Mouse (Mus musculus): Measurements from ENCODE around the gene Psd. TPM values are rescaled to one million over a fixed set of nuclear protein-coding genes. Genes with fewer than 3 reads are reported as not detected.

Psd gene
- 4.6 and 5.3 TPM in 2 replicates for polyA plus RNA-seq (2015; fragmentation: Nextera tagmentation; extraction: Ambion mirVana)

DNA sequence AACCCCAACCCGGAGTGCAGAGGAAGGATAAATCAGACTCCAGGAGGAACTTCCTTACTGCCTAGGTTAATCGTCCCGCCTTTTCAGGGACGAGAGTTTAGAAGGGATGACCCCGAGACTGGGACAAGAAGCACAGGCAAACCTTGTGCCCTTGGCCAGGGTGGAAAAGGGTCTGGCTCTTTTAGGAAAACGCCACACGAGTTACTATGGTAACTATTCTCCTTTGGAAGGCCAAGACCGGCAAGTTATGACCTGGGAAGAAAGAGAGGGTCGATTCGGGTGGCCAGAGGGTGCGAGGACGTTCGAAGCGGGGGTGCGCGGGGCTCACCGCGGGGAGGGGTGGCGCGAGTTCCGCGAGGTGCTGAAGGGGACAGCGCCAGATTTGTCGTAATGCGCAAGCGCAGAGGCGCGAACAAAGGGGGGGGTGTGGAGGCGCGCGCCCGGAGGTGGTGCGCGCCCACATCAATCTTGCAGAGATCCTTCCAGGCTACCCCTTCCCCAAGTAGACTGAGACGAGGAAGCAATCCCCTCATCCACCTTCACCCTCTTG lies at the start of gene Psd:
Gene Psd, minus strand, starts transcription at position 401 of the 550 bp plus-strand sequence.
- peak; percentile 61 for DNase-seq (ENCODE audit: low spot score)

DNA sequence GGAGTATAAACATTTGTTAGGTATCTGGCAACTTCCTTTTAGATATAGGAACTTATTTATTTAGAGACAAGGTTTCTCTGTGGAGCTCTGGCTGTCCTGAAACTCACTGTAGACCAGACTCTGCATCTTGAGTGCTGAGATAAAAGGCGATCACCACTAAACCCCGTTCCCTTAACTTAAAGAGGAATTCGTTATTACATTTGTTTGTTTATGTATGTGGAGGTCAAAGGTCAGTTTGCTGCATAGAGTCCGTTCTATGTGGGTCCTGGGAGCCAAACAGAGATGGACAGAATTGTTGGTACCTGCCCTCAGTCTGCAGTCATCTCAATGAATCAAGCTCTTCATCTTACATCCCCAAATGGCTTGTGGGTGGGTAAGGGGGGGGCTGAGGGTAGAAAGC lies 48.9 kb upstream of the Psd start:
- DNase-seq (ENCODE audit: low spot score) = no peak

DNA sequence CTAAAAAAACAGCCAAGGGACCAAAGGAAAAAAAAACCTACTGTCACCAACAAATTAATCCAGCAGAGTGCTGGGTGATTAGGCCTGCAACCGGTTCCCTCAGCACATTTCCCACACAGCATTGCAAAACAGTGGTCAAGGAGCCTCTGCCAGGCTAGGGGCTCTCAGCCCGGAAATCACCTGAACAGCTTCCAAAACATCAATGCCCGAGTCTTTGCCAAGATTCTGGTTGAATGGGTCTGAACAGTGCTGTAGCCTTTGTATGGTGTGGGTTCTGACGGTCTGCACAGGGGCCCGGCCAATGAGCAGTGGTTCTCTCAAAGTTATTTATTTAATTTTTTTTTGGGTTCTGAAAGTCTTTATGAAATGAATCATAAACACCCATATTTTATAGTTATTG lies 48.5 kb upstream of the Psd start:
- no peak for DNase-seq (ENCODE audit: low spot score)

DNA sequence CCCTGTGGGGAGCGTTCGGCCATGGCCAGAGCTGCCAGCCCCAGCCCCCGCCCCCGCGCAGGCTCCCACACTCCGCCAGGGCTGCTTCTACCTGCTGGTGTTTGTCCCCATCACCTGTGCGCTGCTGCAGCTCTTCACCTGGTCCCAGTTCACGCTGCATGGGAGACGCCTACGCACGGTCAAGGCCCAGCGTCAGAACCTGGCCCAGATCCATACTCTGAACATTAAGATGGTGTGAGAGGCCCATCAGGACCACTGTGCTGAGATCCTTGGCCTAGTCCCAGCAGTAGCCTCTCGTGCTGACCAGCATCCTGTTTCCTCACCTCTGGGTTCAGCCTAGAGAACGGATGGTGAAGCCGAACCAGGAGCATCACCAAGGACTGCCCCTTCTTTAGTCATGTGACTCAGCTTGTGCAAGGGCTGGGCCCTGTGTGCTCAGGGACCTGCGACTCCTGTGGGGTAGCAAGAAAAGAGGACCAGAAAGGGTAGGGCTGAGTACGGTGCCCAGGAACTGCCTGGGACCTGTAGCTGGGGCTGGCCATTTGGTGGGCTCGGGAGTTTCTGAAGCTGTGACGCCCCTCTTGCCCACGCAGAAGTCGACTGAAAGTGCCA lies 47.6 kb upstream of the Psd start:
- DNase-seq (ENCODE audit: low spot score) = no peak

DNA sequence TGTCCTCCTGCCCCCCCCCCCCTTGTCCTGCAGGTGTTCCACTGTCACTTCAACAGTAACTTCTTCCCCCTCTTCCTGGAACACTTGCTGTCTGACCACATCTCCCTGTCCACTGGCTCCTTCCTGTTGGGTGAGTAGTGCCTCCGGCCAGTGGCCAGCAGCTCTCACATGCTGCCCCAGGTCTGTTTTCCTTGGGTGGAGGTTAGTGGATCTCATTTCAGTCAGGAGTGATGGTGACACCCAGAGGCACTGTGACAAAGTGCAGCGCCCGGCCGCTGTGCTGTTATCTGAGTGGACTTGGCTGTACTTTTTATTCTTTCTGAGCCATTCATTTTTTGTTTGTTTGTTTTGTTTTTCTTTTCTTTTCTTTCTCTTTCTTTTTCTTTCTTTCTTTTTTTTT lies 42.2 kb upstream of the Psd start:
- no peak for DNase-seq (ENCODE audit: low spot score)

DNA sequence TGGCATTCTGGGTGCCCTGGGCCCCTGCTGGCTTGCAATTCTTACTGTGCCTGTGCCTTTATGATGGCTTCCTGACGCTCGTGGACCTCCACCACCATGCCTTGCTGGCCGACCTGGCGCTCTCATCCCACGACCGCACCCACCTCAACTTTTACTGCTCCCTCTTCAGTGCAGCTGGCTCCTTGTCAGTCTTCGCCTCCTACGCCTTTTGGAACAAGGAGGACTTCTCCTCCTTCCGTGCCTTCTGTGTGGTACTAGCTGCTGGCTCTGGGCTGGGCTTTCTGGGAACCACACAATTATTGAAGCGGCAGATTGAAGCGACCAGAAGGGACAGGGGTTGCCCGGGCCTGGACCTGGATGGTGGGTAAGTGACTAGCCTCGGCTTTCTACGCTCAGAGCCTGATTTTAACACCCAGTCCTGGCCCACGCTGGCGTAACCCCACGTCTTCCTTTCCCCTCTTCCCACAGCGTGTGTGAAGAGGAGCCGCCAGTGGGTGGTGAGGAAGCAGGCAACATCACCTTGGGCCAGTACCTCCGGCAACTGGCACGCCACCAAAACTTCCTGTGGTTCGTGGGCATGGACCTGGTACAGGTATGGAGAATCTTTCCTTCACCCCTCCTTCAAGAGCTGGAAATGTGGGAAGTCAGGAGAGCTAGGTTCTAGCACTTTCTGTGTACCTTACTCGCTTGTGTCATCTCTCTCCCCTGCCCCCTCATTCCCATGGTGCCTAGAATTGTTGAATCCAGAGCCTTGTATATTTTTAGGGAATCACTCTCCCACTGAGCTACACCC lies 41.0 kb upstream of the Psd start:
- no peak for DNase-seq (ENCODE audit: low spot score)

DNA sequence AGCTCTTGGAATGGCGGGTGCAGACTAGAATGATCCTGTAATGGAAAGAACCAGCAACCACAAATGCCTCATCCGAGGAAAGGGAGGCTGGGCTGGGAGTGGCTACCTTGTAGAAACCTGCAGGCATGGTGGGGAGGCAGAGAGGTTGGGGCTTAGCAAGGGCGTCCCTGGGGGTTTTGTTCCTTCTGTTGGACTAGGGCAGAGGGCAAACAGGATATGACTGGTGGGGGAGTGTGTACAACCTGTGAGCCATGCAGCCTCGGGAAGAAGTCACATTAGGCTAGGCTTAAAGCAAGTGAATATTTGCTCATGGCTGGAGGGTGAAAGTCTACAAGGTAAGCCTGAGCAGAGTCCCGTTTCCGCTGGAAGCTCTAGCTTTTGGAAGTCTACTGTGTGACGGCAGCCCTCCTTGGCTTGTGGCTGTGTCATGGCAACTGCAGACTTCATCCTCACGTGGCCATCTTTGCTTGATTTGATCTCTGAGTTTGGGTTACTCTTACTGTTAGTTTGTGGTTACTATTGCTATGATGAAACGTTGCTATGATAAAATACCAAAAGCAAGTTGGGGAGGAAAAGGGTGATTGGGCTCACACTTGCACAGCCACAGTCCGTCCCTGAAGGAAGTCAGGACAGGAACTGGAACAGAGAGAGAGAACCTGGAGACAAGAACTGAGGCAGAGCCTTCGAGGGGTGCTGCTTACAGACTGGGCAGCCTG lies 36.5 kb upstream of the Psd start:
- no peak for DNase-seq (ENCODE audit: low spot score)

DNA sequence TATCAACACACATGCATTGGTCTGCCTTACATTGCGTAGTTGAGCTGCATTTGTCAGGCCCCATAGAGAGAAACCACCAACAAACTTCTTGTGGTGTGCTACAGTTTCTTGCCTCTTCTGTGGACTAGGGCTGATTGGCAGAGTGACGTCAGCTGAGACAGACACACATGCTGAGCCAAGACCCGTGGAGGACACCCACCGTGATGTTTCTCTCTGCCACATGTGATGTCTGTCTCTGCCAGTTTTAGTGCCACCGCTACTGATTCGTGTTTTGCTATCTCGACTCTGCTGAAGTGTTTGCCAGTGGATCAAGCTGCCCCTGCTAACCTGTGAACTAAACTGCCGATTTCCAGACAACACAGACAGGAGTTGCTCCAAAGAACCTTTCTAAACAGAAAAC lies 35.1 kb upstream of the Psd start:
- DNase-seq (ENCODE audit: low spot score) = no peak

DNA sequence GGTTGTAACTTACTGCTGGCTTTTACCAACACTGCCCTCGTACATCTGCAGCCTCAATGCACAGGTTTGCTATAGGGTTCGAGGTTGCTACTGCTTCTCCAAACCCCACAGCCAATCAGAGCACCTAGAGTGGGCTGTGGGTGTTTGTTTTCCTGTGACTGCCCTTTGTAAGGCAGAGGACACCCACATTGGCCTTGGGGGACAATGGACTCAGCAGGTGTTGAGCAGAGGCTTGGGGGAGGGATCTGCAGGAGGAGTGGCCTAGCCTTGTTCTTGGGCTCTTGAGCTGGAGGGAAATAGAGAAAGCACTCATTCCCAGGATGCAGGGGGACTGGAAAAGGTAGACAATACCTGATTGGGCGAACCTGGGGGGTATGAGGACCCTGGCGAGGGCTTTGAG lies 31.4 kb upstream of the Psd start:
- DNase-seq (ENCODE audit: low spot score) = no peak

DNA sequence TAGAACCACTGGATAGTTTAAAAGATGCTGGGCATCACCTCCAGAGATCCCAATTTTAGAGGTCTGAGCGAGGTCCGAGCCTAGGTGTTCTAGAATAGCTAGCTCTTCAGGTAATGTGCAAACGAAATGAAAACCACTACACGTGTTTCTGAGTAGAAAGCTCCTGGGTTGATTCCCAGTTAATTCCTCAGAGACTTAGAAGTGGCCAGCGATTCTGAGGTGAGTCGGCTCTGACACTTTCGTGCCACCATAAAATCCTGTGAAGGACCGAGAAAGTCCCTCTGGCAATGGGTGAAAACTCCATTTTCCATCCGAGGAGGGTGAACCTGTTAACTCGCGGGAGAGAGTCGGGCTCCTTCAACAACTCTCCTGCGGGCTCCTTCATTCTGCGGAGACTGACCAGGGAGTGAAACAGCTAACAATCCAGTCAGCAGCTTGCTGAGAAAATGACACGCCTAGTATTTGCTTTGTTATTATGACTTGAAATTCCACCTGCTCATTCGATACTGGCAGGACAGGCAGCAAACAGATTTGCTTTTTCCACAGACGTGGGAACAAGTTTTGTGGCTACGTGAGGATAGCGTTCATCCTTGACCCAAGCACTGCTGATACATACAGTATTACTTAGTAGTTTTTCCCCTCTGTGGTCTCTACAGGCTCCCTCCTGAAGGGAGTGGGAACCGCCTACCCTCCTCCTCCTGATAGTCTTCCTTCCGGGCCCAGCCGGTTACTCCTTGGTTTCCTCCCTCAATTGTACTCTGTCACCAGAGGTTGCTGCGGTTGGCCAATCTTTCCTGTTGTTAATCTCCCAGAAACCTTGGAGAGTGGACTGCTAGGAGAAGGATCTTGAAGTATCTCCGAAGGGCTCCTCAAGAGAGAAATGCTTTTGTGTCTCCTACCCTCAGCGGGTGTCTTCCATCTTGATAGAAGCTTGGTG lies 30.7 kb upstream of the Psd start:
- DNase-seq (ENCODE audit: low spot score) = peak; percentile 18

DNA sequence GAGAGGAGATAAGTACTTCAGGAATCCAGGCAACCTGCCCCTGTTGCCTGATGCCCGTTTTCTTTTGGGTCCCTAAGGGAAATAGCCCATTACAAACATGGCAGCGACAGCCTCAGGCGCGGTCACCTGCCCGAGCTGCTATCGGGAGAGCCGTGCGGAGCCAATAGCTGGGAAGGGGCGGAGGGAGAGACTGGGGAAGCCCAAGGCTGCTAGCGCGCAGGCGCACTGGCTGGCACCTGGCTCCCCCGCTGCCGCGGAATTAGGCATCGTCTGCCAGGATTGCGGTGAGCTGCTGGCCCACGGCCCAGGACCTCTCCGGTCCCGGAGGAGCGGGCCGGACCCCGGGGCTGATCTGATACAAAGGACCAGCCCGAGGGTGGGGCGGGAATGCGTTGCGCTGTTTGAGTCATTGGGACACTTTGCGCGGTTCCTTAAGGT lies 29.8 kb upstream of the Psd start:
- peak; percentile 87 for DNase-seq (ENCODE audit: low spot score)

DNA sequence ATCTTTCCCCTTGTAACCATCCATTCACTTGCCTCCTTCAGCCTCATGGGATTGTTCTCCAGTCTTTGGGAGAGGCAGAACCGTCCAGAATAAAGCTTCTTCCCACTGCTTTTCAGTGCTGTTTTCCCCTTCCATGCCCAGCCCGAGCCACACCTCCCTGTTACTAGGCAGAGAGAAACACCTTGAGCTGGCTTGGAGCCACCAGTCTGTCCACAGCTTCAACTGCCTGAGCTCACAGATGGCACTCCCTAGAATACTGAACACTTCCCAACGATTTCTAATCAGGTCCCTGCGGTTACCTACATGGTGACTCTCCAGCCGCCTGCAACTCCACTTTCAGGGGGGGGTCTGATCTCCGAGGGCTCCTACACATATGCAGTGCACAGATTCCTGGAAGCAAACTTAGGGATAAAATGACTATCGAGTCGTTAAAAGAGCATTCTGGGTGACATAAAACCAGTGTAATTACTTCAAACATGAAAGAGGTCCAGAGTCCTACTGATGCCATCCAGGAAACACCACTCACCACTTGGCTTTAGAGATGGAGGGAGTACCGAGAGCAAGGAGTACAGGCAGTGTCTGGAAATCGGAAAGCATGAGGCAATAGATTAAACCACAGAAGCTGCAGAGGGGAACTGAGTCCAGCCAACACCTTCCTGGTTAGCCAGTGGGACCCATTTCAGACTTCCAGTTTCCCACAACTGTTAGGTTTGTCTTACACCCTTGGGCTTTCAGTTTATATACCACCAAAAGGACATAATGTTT lies 23.4 kb upstream of the Psd start, which contains the start of gene 2310034G01Rik:
Gene 2310034G01Rik, minus strand, starts transcription at position 135 of the 765 bp plus-strand sequence.
- no peak for DNase-seq (ENCODE audit: low spot score)

DNA sequence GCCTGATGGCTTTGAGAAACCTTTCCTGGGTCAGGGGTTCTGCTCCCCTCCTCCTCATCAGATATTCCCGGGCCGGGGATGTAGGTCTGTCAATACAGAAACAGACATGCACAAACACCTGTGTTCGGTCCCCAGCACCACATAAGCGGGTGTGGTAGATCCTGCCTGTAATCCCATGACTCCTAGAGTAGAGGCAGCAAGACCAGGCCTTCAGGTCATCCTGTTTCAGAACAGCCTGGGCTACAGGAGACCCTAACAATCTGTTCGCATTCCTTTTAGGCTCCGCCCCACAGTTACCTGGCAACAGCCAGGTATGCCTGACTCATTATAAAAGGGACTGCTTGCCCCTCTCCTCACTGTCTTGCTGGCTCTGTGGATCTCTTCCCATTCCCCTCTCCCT lies 22.6 kb upstream of the Psd start:
- no peak for DNase-seq (ENCODE audit: low spot score)

DNA sequence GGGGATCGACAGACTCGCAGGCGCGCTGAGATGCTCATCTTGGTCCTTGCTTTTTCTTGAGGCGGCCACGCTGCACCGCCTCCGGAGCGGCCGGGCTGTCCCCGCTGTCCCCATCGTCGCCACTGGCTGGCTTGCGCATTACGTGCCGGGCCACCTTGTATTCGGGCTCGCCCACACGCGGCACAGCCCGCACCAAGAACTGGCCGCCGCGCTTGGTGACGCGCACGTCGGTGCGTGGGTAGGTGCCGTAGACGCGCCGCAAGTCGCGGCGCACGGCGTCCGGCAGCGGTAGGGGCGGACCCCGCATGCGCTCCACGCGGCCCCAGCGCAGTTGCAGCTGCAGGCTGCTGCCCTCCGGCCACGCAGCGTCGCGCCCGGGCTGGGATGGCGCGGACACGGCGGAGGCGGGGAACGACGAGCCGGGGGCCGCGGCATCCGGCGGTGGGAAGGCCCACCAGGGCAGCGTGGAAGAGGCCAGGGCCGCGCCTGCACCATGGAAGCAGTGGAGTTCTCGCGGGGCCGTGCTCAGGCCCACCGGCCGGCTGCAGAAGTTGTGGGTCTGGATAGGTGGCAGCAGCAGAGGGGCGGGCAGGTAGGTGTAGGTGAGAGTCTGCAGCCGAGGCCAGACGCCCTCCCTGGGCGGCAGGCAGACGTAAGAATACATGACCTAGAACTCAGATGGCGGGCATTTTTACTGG lies 22.0 kb upstream of the Psd start:
- peak; percentile 45 for DNase-seq (ENCODE audit: low spot score)

DNA sequence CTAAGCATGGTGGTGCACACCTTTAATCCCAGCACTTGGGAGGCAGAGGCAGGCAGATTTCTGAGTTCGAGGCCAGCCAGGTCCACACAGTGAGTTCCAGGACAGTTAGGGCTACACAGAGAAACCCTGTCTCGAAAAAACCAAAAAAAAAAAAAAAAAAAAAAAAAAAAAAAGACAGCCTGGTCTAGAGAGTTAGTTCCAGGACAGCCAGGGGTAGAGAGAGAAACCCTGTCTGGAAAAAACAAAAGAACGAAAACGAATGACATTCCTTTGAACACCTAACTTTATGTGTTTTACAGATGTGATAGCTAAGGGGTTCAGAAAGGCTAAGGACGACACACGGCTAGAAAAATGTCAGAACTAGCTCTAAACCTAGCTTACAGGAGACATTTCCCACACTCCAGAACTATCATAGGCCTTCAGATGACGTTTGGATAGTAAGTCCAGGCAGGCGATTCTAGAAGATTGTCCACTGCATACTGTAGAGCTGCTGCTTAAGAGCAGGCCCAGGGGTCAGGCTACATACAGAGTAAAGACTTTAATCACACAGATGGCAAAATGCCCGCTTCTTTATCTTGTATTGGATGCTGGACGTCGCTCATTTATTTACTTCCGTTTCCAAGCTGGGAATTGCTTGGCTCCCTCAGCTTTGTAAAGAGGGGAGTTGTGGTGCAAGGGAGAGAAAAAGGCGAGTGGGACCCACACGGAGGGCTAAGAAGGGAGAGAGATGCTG lies 21.1 kb upstream of the Psd start:
- DNase-seq (ENCODE audit: low spot score) = no peak

DNA sequence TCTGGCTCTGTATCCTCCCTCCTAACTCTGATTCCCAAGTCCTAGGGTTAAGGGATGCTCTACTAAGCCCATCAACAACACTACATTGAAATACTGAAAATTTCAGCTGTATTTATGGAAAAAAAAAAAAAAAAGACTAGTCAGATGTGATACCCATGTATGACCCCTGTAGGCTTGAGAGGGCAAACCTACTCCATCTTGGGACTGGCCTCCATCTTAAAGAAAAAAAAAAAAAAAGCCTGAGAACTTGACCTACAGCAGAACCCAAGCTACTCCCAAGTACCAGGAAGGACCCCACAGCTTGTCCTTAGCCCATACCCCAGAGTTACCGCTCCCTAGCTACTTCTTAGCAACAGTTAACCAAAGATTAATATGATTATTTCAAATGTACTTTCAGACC lies 20.2 kb upstream of the Psd start:
- DNase-seq (ENCODE audit: low spot score) = no peak

DNA sequence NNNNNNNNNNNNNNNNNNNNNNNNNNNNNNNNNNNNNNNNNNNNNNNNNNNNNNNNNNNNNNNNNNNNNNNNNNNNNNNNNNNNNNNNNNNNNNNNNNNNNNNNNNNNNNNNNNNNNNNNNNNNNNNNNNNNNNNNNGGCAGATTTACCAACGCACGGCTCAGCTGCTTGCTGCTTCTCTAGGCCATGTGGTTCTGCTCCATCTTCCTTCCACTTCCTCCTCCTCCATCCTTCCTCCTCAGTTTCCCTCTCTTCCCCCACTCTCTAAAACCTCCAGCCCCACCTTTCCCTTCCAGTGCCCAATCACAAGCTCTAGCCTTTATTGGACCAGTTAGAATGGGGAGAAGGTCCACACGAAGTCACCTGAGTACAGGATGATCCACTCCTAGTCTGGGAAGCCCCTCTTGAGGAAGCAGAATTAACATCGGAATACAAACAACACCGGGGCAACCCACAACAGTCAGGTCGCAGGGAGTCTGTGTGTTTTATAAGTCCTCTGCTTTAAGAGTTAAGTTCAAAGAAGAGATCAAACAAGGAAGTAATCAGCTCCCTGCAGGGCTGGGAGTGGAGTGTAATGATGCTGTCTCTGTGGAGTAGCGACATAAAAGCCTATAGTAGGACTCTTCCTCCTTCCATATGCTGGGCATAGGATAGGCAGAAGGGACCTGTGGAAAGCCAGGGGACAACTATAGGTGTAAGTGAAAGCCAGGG lies 17.9 kb upstream of the Psd start:
- DNase-seq (ENCODE audit: low spot score) = no peak
